Mouse (Mus musculus): Measurements from ENCODE around the gene Igfn1. TPM values are rescaled to one million over a fixed set of nuclear protein-coding genes. Genes with fewer than 3 reads are reported as not detected.

The Igfn1 gene
- polyA plus RNA-seq, 1 experiment: 0.78 TPM

DNA sequence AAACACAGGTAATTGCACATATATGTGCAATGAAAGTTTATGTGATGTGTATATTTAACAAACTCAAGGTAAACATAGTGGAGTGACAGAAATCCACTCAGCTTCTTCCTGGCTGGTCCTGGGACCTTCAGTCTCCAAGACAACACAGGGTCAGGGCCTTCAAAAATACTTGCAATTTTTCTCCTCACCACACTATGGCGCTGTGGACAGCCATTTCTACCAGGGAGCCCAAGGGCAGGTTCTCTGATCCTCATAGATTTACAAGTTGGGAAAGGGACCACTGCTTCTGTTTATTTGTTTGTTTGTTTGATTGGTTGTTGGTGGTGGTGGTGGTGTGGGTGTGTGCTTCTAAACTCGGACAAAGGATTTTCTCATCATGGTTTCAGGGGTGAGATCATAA is 41.3 kb upstream of the Igfn1 start:
- DNase-seq: peak; percentile 7
- H3K27me3 ChIP-seq (replicated peaks; ENCODE audit: control insufficient read depth, insufficient read depth, low read length): 0 out of 2 replicates have a peak, but pooled peaks cover 2% of the 10 kb centered on the region
- WGBS: 20% methylated on average over 2 of the region's 2 CpGs
- no peak overlapping the region for H3K4me3 ChIP-seq (ENCODE audit: insufficient read depth, low read depth, low read length)
- no peak overlapping the region for H3K27ac ChIP-seq (ENCODE audit: insufficient read depth, low read depth, low read length)
- no peaks in the 10 kb centered on the region for H3K36me3 ChIP-seq (ENCODE audit: control insufficient read depth, insufficient read depth, low read length)
- TF ChIP-seq CTCF (conservative IDR thresholded peaks at IDR 0.05; ENCODE audit: insufficient read depth, insufficient read length, low read depth, low read length): peak; percentile 51
- no peak for TF ChIP-seq POLR2A (IDR thresholded peaks at IDR 0.05; ENCODE audit: low read depth, low read length)
- no peaks in the 10 kb centered on the region for H3K4me1 ChIP-seq (ENCODE audit: control insufficient read depth, insufficient read depth, low read length)

DNA sequence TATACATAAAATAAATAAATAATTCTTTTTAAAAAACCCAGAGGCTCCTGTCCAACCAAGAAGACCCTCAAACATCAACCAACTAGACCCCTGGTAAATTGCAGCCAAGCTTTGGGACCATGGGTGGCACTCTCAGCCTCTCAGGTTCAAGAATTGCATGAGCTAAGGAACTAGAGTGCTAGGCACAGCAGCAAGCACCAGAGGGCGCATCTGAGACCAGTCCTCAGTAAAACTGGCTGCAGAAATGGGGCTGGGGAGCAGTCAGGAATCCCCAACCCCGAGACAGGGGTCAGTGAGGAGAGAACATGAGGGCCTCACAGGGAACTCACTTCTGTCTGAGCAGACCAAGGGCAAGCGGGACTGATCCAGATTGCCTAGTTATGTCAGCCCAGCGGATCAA is 39.6 kb upstream of the Igfn1 start:
- Histone ChIP-seq H3K4me1 (ENCODE audit: control insufficient read depth, insufficient read depth, low read length) (no peaks in the 10 kb centered on the region), H3K27me3 (replicated peaks; ENCODE audit: control insufficient read depth, insufficient read depth, low read length) (0 out of 2 replicates have a peak, but pooled peaks cover 1% of the 10 kb centered on the region), H3K4me3 (ENCODE audit: insufficient read depth, low read depth, low read length) (no peak overlapping the region), H3K27ac (ENCODE audit: insufficient read depth, low read depth, low read length) (no peak overlapping the region), H3K36me3 (ENCODE audit: control insufficient read depth, insufficient read depth, low read length) (no peaks in the 10 kb centered on the region)
- DNase-seq: peak; percentile 48
- TF ChIP-seq POLR2A (IDR thresholded peaks at IDR 0.05; ENCODE audit: low read depth, low read length) (no peak), CTCF (conservative IDR thresholded peaks at IDR 0.05; ENCODE audit: insufficient read depth, insufficient read length, low read depth, low read length) (peak; percentile 82)
- 16% methylated on average over 4 of the region's 4 CpGs for WGBS

DNA sequence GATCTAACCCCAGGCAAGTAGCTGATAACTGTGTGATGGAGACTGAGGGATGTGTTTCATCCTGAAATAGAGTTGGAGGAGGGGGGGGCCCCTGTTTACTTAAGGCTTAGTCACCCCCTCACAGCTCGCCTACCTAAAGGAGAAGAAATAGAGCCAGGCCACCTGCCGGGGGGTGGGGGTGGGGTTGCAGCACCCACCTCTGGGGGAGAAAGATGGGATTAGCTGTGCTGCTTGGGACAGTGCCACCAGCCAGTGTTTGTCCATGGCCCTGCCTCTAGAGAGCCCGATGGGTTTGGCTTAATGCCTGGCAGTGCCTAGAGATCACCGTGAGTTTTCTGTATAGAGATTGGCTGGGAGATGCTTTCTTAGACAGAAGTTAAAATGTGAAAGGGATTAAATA is 34.7 kb upstream of the Igfn1 start:
- TF ChIP-seq CTCF (conservative IDR thresholded peaks at IDR 0.05; ENCODE audit: insufficient read depth, insufficient read length, low read depth, low read length) (no peak), POLR2A (IDR thresholded peaks at IDR 0.05; ENCODE audit: low read depth, low read length) (no peak)
- no peaks in the 10 kb centered on the region for H3K27me3 ChIP-seq (replicated peaks; ENCODE audit: control insufficient read depth, insufficient read depth, low read length)
- WGBS: 30% methylated on average over 4 of the region's 4 CpGs
- no peaks in the 10 kb centered on the region for H3K36me3 ChIP-seq (ENCODE audit: control insufficient read depth, insufficient read depth, low read length)
- no peak overlapping the region for H3K4me3 ChIP-seq (ENCODE audit: insufficient read depth, low read depth, low read length)
- no peaks in the 10 kb centered on the region for H3K4me1 ChIP-seq (ENCODE audit: control insufficient read depth, insufficient read depth, low read length)
- DNase-seq: no peak
- H3K27ac ChIP-seq (ENCODE audit: insufficient read depth, low read depth, low read length): no peak overlapping the region

DNA sequence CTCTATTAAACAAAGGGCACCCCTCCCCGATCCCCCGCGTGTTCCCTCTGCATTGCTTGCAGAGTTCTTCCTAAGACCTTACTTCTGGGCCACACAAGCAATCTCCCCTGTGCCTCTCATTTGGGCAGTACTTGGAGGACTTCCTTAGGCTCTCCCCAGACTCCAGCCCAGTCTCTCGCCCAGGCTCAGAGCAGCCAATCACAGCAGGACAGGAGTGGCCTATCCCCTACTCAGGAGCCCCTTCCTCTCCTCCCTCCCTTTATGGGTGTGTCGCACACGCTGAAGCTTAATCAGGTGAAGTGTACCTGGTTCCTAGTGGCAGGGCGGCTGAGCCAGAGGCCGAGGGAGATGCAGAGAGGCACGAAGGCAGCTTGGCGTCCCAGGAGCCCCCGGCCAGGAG is 34.3 kb upstream of the Igfn1 start:
- Histone ChIP-seq H3K4me1 (ENCODE audit: control insufficient read depth, insufficient read depth, low read length) (no peaks in the 10 kb centered on the region), H3K36me3 (ENCODE audit: control insufficient read depth, insufficient read depth, low read length) (no peaks in the 10 kb centered on the region), H3K27ac (ENCODE audit: insufficient read depth, low read depth, low read length) (no peak overlapping the region), H3K27me3 (replicated peaks; ENCODE audit: control insufficient read depth, insufficient read depth, low read length) (no peaks in the 10 kb centered on the region), H3K4me3 (ENCODE audit: insufficient read depth, low read depth, low read length) (no peak overlapping the region)
- no peak for DNase-seq
- TF ChIP-seq CTCF (conservative IDR thresholded peaks at IDR 0.05; ENCODE audit: insufficient read depth, insufficient read length, low read depth, low read length) (no peak), POLR2A (IDR thresholded peaks at IDR 0.05; ENCODE audit: low read depth, low read length) (no peak)
- 38% methylated on average over 11 of the region's 11 CpGs for WGBS

DNA sequence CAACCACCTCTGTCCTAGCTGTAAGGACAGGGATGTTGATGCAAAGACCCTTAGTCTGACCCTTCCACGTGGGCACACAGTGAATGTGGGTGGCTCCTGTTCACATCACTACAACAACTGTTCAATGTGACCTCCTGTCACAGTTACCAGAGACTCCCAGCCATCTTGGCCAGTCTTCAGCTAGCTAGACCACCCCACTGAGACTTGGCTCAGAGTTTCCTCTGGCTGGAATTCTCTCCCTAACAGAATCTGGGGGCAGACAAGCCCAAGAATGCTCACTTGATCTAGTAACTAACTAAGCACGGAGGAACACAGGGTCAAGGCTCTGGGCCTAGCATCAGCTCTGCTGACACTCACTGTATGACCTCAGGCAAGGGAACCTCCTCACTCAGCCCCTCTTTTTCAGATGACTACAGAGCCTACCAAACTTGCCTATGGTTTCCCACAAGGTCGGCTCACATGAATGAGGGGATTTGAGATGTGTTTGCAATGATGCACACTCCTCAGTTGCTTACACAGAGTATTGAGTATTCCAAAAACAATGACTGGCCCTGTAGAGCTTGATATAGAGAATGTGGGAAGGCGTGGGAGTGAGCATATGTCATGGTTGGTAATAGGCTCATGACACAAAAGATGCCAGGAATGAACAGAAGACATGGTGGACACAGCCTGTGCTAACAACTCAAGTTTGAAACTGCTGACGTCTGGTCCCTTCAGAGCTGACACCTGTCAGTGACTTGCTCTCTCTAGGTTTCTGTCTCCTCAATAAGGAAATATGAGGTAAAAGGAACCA is 32.8 kb upstream of the Igfn1 start:
- TF ChIP-seq CTCF (conservative IDR thresholded peaks at IDR 0.05; ENCODE audit: insufficient read depth, insufficient read length, low read depth, low read length) (no peak), POLR2A (IDR thresholded peaks at IDR 0.05; ENCODE audit: low read depth, low read length) (no peak)
- H3K4me1 ChIP-seq (ENCODE audit: control insufficient read depth, insufficient read depth, low read length): no peaks in the 10 kb centered on the region
- no peak overlapping the region for H3K27ac ChIP-seq (ENCODE audit: insufficient read depth, low read depth, low read length)
- H3K27me3 ChIP-seq (replicated peaks; ENCODE audit: control insufficient read depth, insufficient read depth, low read length): no peaks in the 10 kb centered on the region
- 79% methylated on average over 5 of the region's 5 CpGs for WGBS
- no peak for DNase-seq
- no peak overlapping the region for H3K4me3 ChIP-seq (ENCODE audit: insufficient read depth, low read depth, low read length)
- no peaks in the 10 kb centered on the region for H3K36me3 ChIP-seq (ENCODE audit: control insufficient read depth, insufficient read depth, low read length)

DNA sequence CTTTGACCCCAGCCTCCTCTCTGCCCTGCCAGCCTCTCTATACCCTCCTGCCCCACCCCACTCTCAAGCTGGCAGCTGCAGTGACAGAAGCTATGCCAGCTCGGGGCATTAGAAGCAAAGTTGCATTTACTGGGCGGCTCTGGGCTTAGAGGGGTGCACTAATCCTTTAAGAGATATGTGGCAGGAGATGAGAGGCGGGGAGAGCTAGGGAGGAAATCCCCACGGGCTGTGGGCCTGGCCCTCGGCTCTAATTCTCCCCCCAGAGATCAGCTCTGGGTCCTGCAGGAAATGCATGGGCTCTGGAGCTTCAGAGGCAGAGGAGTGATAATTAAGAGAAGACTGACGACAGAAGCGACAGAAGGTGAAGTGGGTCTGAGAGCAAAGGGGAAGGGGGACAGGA is 26.8 kb upstream of the Igfn1 start:
- Histone ChIP-seq H3K4me1 (ENCODE audit: control insufficient read depth, insufficient read depth, low read length) (0 out of 2 replicates have a peak, but pooled peaks cover 4% of the 10 kb centered on the region), H3K4me3 (ENCODE audit: insufficient read depth, low read depth, low read length) (no peak overlapping the region), H3K36me3 (ENCODE audit: control insufficient read depth, insufficient read depth, low read length) (no peaks in the 10 kb centered on the region), H3K27me3 (replicated peaks; ENCODE audit: control insufficient read depth, insufficient read depth, low read length) (no peaks in the 10 kb centered on the region), H3K27ac (ENCODE audit: insufficient read depth, low read depth, low read length) (no peak overlapping the region)
- DNase-seq: no peak
- TF ChIP-seq CTCF (conservative IDR thresholded peaks at IDR 0.05; ENCODE audit: insufficient read depth, insufficient read length, low read depth, low read length) (no peak), POLR2A (IDR thresholded peaks at IDR 0.05; ENCODE audit: low read depth, low read length) (no peak)
- WGBS: 59% methylated on average over 7 of the region's 7 CpGs

DNA sequence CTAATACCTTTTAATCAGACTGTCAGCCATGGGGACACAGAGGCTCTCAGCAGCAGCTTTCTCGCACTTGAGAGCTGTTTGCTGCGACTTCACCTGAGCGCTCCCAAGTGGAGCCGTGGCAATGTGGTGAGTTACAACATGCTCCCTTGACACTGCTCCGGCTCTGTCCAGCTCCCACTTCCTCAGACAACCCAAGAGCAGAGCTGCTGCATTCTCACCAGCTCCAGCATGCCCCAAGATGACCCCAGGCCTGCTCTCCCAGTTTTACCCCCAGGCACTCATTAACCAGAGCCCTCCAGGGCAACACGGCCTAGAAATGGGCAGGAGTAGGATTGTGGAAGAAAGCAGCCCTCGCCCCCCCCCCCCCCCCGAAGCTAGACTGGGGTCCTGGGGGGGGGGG is 25.6 kb upstream of the Igfn1 start:
- 0 out of 2 replicates have a peak, but pooled peaks cover 4% of the 10 kb centered on the region for H3K4me1 ChIP-seq (ENCODE audit: control insufficient read depth, insufficient read depth, low read length)
- H3K27me3 ChIP-seq (replicated peaks; ENCODE audit: control insufficient read depth, insufficient read depth, low read length): no peaks in the 10 kb centered on the region
- no peaks in the 10 kb centered on the region for H3K36me3 ChIP-seq (ENCODE audit: control insufficient read depth, insufficient read depth, low read length)
- H3K27ac ChIP-seq (ENCODE audit: insufficient read depth, low read depth, low read length): no peak overlapping the region
- H3K4me3 ChIP-seq (ENCODE audit: insufficient read depth, low read depth, low read length): no peak overlapping the region
- WGBS: 37% methylated on average over 6 of the region's 8 CpGs
- DNase-seq: peak; percentile 43
- TF ChIP-seq CTCF (conservative IDR thresholded peaks at IDR 0.05; ENCODE audit: insufficient read depth, insufficient read length, low read depth, low read length) (no peak), POLR2A (IDR thresholded peaks at IDR 0.05; ENCODE audit: low read depth, low read length) (no peak)

All from kidney, adult 2 months (tissue).